Mouse (Mus musculus): ENCODE results near the gene Rbm15.
"Not testable (repeated sequence)": the region's sequence is repeated elsewhere in the genome, so short reads cannot be mapped to it uniquely, and the experiment has no call there.

Rbm15 gene

GRCm38 (mm10) chr3:107331746-107332126 is 1.7 kb downstream of the Rbm15 start:
- in situ Hi-C loops (cut with MboI; ENCODE audit: low sequenced_read_pairs): no loop called here

GRCm38 (mm10) chr3:107330503-107331424 is 2.7 kb downstream of the Rbm15 start:
- in situ Hi-C loops (cut with MboI; ENCODE audit: low sequenced_read_pairs): no loop called here

- in situ Hi-C loops (cut with MboI; ENCODE audit: low sequenced_read_pairs): no loop called here
Observed at GRCm38 (mm10) chr3:107326442-107326841, 7.0 kb downstream of the Rbm15 start.

- in situ Hi-C loops (cut with MboI; ENCODE audit: low sequenced_read_pairs): no loop called here
Observed at GRCm38 (mm10) chr3:107321776-107322175, 11.7 kb downstream of the Rbm15 start.

- in situ Hi-C loops (cut with MboI; ENCODE audit: low sequenced_read_pairs): no loop called here
Observed at GRCm38 (mm10) chr3:107321141-107321540, 12.3 kb downstream of the Rbm15 start.

GRCm38 (mm10) chr3:107317338-107317737 is 16.1 kb downstream of the Rbm15 start:
- in situ Hi-C loops (cut with MboI; ENCODE audit: low sequenced_read_pairs): no loop called here

GRCm38 (mm10) chr3:107296917-107297316 is 36.6 kb downstream of the Rbm15 start:
- in situ Hi-C loops (cut with MboI; ENCODE audit: low sequenced_read_pairs): not testable (repeated sequence)

GRCm38 (mm10) chr3:107295672-107296360 is 37.7 kb downstream of the Rbm15 start:
- in situ Hi-C loops (cut with MboI; ENCODE audit: low sequenced_read_pairs): no loop called here

GRCm38 (mm10) chr3:107290764-107291381 is 42.6 kb downstream of the Rbm15 start, which contains the start of gene Slc16a4:
Gene Slc16a4, plus strand, starts transcription at chr3:107291230.
- in situ Hi-C loops (cut with MboI; ENCODE audit: low sequenced_read_pairs): no loop called here

- in situ Hi-C loops (cut with MboI; ENCODE audit: low sequenced_read_pairs): no loop called here
Observed at GRCm38 (mm10) chr3:107287346-107287745, 46.1 kb downstream of the Rbm15 start.

- in situ Hi-C loops (cut with MboI; ENCODE audit: low sequenced_read_pairs): no loop called here
Observed at GRCm38 (mm10) chr3:107286123-107286522, 47.4 kb downstream of the Rbm15 start.

- in situ Hi-C loops (cut with MboI; ENCODE audit: low sequenced_read_pairs): no loop called here
Observed at GRCm38 (mm10) chr3:107278479-107279269, 54.8 kb downstream of the Rbm15 start, which contains the start of gene Lamtor5. Gene Lamtor5, plus strand, starts transcription at chr3:107278858.

GRCm38 (mm10) chr3:107276626-107277025 is 56.8 kb downstream of the Rbm15 start:
- in situ Hi-C loops (cut with MboI; ENCODE audit: low sequenced_read_pairs): no loop called here

GRCm38 (mm10) chr3:107275996-107276395 is 57.5 kb downstream of the Rbm15 start:
- in situ Hi-C loops (cut with MboI; ENCODE audit: low sequenced_read_pairs): no loop called here
